Mouse (Mus musculus): ENCODE data around the gene Rbm44.

Gene Rbm44

DNA sequence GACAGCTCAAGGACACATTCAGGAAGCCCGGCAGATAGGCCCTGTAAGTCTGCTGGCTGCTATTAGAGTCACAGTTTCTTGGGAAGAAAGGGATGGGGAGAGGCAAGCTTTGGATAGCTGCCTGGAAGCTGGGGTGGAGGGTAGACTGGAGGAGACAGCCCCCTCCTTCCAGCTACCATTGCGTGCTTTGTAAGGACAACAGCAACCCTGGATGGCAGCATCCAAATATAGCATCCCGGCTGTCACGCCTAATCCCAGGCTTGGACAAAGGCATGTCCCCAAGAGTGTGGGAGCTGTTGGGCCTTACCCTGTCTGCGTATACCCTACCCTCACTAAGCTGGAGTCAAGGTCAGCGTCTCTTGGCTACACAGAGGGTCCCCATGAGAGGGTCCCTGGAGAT lies 64.5 kb downstream of the Rbm44 start:
- DNase-seq (ENCODE audit: low spot score in 2 of 2): peak; percentile 67 to 80

DNA sequence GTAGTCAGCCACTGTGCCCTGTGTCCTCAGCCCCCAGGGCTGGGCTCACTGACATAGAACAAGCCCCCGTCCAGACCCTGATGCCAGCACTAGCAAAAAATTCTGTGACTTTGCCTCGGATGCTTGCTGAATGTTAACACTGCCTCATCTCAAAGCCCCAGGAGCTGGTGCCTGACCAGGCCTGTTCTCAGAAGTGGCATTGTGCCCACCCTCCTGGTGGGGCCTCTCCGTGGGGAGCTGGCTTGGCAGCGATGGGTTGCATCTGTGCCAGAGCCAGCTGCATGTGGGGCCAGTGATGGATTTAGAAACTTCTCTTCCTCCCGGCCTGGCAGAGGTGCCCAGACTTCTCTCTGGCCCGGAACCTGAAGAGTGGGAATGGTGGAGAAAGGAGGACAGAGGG lies 64.9 kb downstream of the Rbm44 start:
- peak; percentile 86 to 89 for DNase-seq (ENCODE audit: low spot score in 2 of 2)

DNA sequence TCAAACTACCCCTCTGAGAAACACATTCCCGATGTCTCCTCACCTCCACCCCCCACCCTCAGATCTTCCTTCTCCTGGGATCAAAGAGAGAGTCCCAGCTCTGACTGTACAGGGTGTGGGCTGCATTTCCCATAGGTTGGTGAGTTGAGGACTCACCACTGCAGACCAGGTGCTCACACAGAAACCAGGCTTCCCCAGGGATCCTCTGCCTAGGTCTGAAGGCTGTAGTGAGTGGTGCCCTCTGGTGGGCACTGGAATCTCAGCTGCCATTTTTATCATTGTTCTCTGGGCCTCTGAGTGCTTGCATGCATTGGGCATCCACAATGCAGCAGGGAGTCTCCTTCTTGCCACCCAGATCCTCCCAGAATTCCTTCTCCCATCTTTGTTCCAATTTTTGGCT lies 66.2 kb downstream of the Rbm44 start:
- DNase-seq (ENCODE audit: low spot score in 2 of 2): peak; percentile 62 to 66

DNA sequence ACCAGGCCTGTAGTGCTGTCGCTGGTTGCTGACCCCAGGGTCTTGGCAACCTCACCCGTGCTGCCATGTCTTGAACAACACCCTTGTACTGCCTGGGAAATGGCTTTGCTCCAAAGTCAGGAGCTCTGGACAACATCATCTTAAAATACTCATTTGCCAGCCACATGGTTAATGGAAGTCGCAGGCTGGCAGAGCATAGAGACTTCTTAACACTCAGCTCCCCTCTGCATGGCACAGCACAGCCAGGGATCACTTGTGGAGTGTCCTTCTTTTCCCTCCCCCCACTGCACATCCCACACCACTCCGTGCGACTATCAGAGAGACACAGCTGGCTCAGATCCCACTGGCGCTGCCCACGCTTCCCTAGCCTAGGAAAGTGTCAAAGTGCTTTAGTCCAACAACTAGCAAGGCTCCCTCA lies 66.7 kb downstream of the Rbm44 start:
- DNase-seq (ENCODE audit: low spot score in 2 of 2): no peak

DNA sequence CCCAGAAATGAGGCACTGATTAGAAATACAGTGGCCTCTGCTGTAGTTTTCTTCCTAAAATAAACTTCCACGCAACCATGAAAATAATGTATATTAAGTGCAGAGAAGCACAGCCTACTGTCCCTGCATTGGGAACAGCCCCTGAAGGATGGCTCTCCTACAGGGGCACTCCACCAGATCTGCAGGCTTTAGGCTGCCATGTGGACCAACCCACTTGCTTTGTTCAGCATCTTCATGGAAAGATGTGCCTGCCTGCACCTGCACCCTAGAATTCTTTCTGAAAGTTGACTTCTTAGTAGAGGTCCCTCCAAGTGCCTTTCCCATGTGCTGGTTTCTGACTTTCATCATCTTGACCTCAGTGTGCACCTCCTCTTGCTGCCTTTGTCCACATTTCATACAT lies 70.4 kb downstream of the Rbm44 start:
- no peak for DNase-seq (ENCODE audit: low spot score in 2 of 2)

DNA sequence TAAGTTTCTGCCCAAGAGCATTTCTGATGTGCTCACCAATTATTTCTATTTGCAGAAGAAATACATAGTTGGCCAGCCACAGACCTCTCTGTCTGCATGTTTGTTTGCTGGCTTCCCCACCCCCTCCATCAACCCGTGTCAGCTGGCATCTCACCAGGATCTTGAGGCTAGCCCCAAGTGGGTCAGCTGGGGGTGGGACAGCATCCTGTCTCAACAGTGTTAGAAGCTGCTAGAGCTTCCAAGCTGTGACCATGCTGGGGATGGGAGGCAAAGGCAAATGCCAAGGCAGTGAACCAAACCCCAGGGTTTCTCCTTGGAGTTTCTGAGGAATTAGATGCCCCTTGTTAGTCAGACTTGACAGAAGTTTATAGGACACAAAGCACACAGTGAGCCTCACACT lies 71.1 kb downstream of the Rbm44 start:
- DNase-seq (ENCODE audit: low spot score in 2 of 2): no peak

DNA sequence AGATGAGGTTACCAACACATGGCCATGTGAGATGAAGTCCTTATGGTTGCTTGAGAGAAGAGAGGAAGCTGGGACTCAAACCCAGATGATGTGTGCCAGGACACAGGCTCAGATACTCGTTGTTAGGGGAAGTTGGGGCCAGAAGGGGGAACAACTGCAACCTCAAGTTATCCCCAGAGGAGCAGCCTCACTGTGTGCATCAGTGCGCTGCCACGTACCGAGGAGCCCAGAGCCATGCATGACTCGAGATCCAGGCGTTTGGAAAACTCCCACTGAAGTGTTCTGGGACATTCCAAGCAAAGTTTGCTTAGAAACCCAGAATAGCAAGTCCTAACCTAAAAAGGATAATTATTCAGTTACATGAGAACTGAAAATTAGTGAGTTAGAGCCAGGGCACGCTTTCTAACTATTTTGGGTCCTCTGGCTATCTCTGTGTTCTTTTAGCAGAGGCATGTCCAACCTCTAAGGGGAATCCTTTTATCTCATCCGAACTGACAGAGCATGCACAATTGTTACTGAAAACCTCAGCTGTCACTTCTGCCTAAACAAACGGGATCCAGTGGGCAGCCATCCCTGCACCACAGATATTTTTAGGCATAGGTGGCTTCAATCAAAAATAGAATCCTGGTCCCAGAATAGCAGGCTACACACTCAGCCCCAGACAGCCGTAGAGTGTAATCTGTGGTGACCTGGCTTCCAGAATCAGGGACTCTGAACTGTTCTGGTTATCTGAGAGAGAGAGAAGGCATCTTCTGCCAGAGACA lies 71.8 kb downstream of the Rbm44 start:
- DNase-seq (ENCODE audit: low spot score in 2 of 2): no peak

DNA sequence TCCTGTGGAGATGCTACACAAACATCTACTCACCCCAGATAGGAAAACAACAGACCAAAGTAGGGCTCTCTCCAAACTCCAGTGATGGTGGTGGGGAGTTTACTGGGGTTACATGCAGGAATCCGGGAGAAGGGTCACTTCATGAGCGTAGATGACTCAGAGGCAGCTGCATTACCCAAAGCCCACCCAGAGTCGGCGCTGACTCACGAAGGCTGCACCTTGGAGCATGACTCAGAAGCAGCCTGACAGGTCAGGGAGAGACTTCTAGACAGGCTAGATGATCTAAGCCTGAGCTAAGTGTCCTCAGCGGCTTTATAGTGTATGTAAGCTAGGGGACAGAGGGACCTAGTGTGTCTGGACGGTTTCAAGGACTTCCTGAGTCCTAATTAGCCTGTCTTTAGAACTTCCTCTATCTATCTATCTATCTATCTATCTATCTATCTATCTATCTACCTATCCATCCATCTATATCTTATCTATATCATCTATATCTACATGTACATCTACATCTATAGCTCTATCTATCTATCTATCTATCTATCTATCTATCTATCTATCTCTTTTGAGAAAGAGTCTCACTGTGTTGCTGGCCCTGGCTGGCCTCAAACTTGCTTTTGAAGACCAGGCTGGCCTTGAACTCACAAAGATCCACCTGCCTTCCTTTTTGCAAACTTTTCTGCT lies 74.9 kb downstream of the Rbm44 start:
- no peak for DNase-seq (ENCODE audit: low spot score in 2 of 2)

DNA sequence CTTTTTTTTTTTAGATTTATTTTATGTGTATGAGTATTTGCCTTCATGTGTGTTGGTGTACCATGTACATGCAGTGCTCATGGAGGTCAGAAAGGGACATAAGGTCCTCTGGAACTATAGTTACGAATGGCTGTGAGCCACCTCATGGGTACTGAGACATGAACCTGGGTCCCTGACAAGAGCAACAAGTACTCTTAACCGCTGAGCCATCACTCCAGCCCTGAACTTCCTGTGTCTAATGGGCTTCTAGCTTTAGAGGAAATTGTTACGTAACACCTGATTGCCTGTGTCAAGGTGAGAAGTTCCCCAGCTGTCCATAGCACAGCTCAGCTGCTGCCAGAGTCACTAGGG lies 75.4 kb downstream of the Rbm44 start:
- no peak for DNase-seq (ENCODE audit: low spot score in 2 of 2)

Measured in right cerebral cortex, postnatal 36 days (tissue).